Mouse (Mus musculus): ENCODE measurements around the gene Cuzd1. TPM values are rescaled to one million over a fixed set of nuclear protein-coding genes. Genes with fewer than 3 reads are reported as not detected.

Gene Cuzd1
- polyA plus RNA-seq, 1 experiment from 2014 or later = 0.64 TPM

- H3K4me1 ChIP-seq (ENCODE audit: control insufficient read depth, insufficient read depth, low read length) = no peaks in the 10 kb centered on the region
- ATAC-seq (replicated peaks; ENCODE audit: insufficient number of reproducible peaks, low FRiP score, low TSS enrichment) = no peak
- no peak overlapping the region for H3K4me2 ChIP-seq
- H3K9me3 ChIP-seq (replicated peaks; ENCODE audit: control insufficient read depth, low read length) = no peaks in the 10 kb centered on the region
- H3K9ac ChIP-seq (ENCODE audit: low read depth, low read length) = no peak overlapping the region
- no peaks in the 10 kb centered on the region for H3K27me3 ChIP-seq (ENCODE audit: control insufficient read depth, insufficient read depth, low read length)
- H3K27ac ChIP-seq (ENCODE audit: low read depth, low read length) = no peak overlapping the region
- no peaks in the 10 kb centered on the region for H3K36me3 ChIP-seq (ENCODE audit: control insufficient read depth, insufficient read depth, low read length)
- 73% methylated on average over 8 of the region's 8 CpGs for WGBS (ENCODE audit: insufficient replicate concordance)
- H3K4me3 ChIP-seq (ENCODE audit: low read depth, low read length) = no peak overlapping the region
These were observed 18.8 kb downstream of the Cuzd1 start for GRCm38 (mm10) chr7:131303340-131303739.

GRCm38 (mm10) chr7:131297151-131297550 is 24.9 kb downstream of the Cuzd1 start:
- no peaks in the 10 kb centered on the region for H3K4me1 ChIP-seq (ENCODE audit: control insufficient read depth, insufficient read depth, low read length)
- 69% methylated on average over 8 of the region's 8 CpGs for WGBS (ENCODE audit: insufficient replicate concordance)
- no peaks in the 10 kb centered on the region for H3K9me3 ChIP-seq (replicated peaks; ENCODE audit: control insufficient read depth, low read length)
- ATAC-seq (replicated peaks; ENCODE audit: insufficient number of reproducible peaks, low FRiP score, low TSS enrichment) = no peak
- H3K4me2 ChIP-seq = no peak overlapping the region
- H3K9ac ChIP-seq (ENCODE audit: low read depth, low read length) = no peak overlapping the region
- no peak overlapping the region for H3K4me3 ChIP-seq (ENCODE audit: low read depth, low read length)
- no peak overlapping the region for H3K27ac ChIP-seq (ENCODE audit: low read depth, low read length)
- no peaks in the 10 kb centered on the region for H3K27me3 ChIP-seq (ENCODE audit: control insufficient read depth, insufficient read depth, low read length)
- no peaks in the 10 kb centered on the region for H3K36me3 ChIP-seq (ENCODE audit: control insufficient read depth, insufficient read depth, low read length)

- no peak overlapping the region for H3K27ac ChIP-seq (ENCODE audit: low read depth, low read length)
- no peak for ATAC-seq (replicated peaks; ENCODE audit: insufficient number of reproducible peaks, low FRiP score, low TSS enrichment)
- 71% methylated on average over 4 of the region's 4 CpGs for WGBS (ENCODE audit: insufficient replicate concordance)
- no peak overlapping the region for H3K4me2 ChIP-seq
- H3K27me3 ChIP-seq (ENCODE audit: control insufficient read depth, insufficient read depth, low read length) = no peaks in the 10 kb centered on the region
- H3K9ac ChIP-seq (ENCODE audit: low read depth, low read length) = no peak overlapping the region
- H3K4me3 ChIP-seq (ENCODE audit: low read depth, low read length) = no peak overlapping the region
- H3K4me1 ChIP-seq (ENCODE audit: control insufficient read depth, insufficient read depth, low read length) = no peaks in the 10 kb centered on the region
- H3K36me3 ChIP-seq (ENCODE audit: control insufficient read depth, insufficient read depth, low read length) = no peaks in the 10 kb centered on the region
- no peaks in the 10 kb centered on the region for H3K9me3 ChIP-seq (replicated peaks; ENCODE audit: control insufficient read depth, low read length)
These were observed 56.2 kb downstream of the Cuzd1 start for GRCm38 (mm10) chr7:131265851-131266250.

GRCm38 (mm10) chr7:131264251-131264650 is 57.8 kb downstream of the Cuzd1 start:
- Histone ChIP-seq H3K27ac (ENCODE audit: low read depth, low read length) (no peak overlapping the region), H3K9me3 (replicated peaks; ENCODE audit: control insufficient read depth, low read length) (no peaks in the 10 kb centered on the region), H3K4me1 (ENCODE audit: control insufficient read depth, insufficient read depth, low read length) (no peaks in the 10 kb centered on the region), H3K9ac (ENCODE audit: low read depth, low read length) (no peak overlapping the region), H3K4me2 (no peak overlapping the region), H3K4me3 (ENCODE audit: low read depth, low read length) (no peak overlapping the region), H3K36me3 (ENCODE audit: control insufficient read depth, insufficient read depth, low read length) (no peaks in the 10 kb centered on the region), H3K27me3 (ENCODE audit: control insufficient read depth, insufficient read depth, low read length) (no peaks in the 10 kb centered on the region)
- no peak for ATAC-seq (replicated peaks; ENCODE audit: insufficient number of reproducible peaks, low FRiP score, low TSS enrichment)
- WGBS (ENCODE audit: insufficient replicate concordance) = 78% methylated on average over 4 of the region's 4 CpGs

DNA sequence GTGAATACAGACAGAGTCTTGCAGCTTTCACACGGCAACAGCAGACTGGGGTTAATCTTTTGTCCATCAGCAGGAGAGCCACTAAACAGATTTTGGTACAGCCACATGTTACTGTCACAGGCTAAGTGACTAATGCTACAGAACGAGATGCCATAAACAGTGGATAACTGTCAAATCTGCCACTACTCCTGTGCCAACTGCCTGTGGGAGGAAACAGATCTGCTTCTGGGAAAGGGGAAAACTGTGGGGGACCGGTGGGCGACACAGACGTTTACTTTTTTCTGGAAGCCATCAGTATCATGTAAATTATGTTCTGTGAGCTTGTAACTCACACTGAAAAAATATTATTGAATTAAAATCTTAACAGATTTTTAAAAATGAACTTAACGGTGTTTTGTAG is 61.1 kb downstream of the Cuzd1 start:
- WGBS (ENCODE audit: insufficient replicate concordance) = 69% methylated on average over 6 of the region's 6 CpGs
- no peak overlapping the region for H3K4me2 ChIP-seq

More for the DNA sequence above, 61.1 kb downstream of the Cuzd1 start:
- no peak overlapping the region for H3K27ac ChIP-seq (ENCODE audit: low read depth, low read length)
- H3K9me3 ChIP-seq (replicated peaks; ENCODE audit: control insufficient read depth, low read length) = no peaks in the 10 kb centered on the region
- no peak overlapping the region for H3K4me3 ChIP-seq (ENCODE audit: low read depth, low read length)
- H3K4me1 ChIP-seq (ENCODE audit: control insufficient read depth, insufficient read depth, low read length) = no peaks in the 10 kb centered on the region
- ATAC-seq (replicated peaks; ENCODE audit: insufficient number of reproducible peaks, low FRiP score, low TSS enrichment) = no peak
- H3K27me3 ChIP-seq (ENCODE audit: control insufficient read depth, insufficient read depth, low read length) = no peaks in the 10 kb centered on the region
- H3K36me3 ChIP-seq (ENCODE audit: control insufficient read depth, insufficient read depth, low read length) = no peaks in the 10 kb centered on the region
- no peak overlapping the region for H3K9ac ChIP-seq (ENCODE audit: low read depth, low read length)

Other genes starting within 250 kb of the Cuzd1 start
- gene 4933402N03Rik, start 176.0 kb downstream of the Cuzd1 start, polyA plus RNA-seq (2014; fragmentation: Nextera tagmentation; extraction: Ambion mirVana) = not detected in 2 replicates
- 0.10 and 0.44 TPM in 2 replicates for gene 5430419D17Rik, start 147.9 kb downstream of the Cuzd1 start, polyA plus RNA-seq (2014; fragmentation: Nextera tagmentation; extraction: Ambion mirVana)
- gene Fam24b, start 7.2 kb upstream of the Cuzd1 start, polyA plus RNA-seq (2014; fragmentation: Nextera tagmentation; extraction: Ambion mirVana) = not detected in 2 replicates
- not detected in 2 replicates for gene Fam24a, start 11.6 kb upstream of the Cuzd1 start, polyA plus RNA-seq (2014; fragmentation: Nextera tagmentation; extraction: Ambion mirVana)
- 18.5 and 25.9 TPM in 2 replicates for gene 2310057M21Rik, start 40.5 kb upstream of the Cuzd1 start, polyA plus RNA-seq (2014; fragmentation: Nextera tagmentation; extraction: Ambion mirVana)
- gene Pstk, start 48.8 kb upstream of the Cuzd1 start, polyA plus RNA-seq (2014; fragmentation: Nextera tagmentation; extraction: Ambion mirVana) = 74.5 and 94.3 TPM in 2 replicates
- gene Ikzf5, start 88.2 kb upstream of the Cuzd1 start, polyA plus RNA-seq (2014; fragmentation: Nextera tagmentation; extraction: Ambion mirVana) = 15.1 TPM in 2 replicates
- 76.5 and 87.5 TPM in 2 replicates for gene Acadsb, start 88.3 kb upstream of the Cuzd1 start, polyA plus RNA-seq (2014; fragmentation: Nextera tagmentation; extraction: Ambion mirVana)
- gene Hmx3, start 220.6 kb upstream of the Cuzd1 start, polyA plus RNA-seq (2014; fragmentation: Nextera tagmentation; extraction: Ambion mirVana) = not detected in 2 replicates
- not detected in 2 replicates for gene Hmx2, start 226.5 kb upstream of the Cuzd1 start, polyA plus RNA-seq (2014; fragmentation: Nextera tagmentation; extraction: Ambion mirVana)
- 147 and 148 TPM in 2 replicates for gene Bub3, start 237.9 kb upstream of the Cuzd1 start, polyA plus RNA-seq (2014; fragmentation: Nextera tagmentation; extraction: Ambion mirVana)

Measured in heart, embryonic 11.5 days (tissue).